Mouse (Mus musculus): ENCODE results near the gene Fkbp9. TPM values are rescaled to one million over a fixed set of nuclear protein-coding genes. Genes with fewer than 3 reads are reported as not detected.
A peak's percentile ranks its signal among the peaks of the same experiment; 100 is the strongest.

Gene Fkbp9
- polyA plus RNA-seq, 1 experiment from 2014 or later, result 61.7 TPM

GRCm38 (mm10) chr6:56916279-56916678 is 84.4 kb downstream of the Fkbp9 start:
- no peaks in the 10 kb centered on the region for H3K36me3 ChIP-seq (ENCODE audit: control insufficient read depth, insufficient read depth, low read length)
- DNase-seq (ENCODE audit: low spot score) (no peak), ATAC-seq (ENCODE audit: insufficient read depth, low FRiP score, low TSS enrichment) (no peak)
- H3K4me2 ChIP-seq (ENCODE audit: low read depth), result no peak overlapping the region
- no peak overlapping the region for H3K9ac ChIP-seq (ENCODE audit: low read length)
- no peaks in the 10 kb centered on the region for H3K4me1 ChIP-seq (ENCODE audit: control insufficient read depth, insufficient read depth, low read length)
- no peaks in the 10 kb centered on the region; the same call in 1 of the 2 replicates for H3K9me3 ChIP-seq (ENCODE audit: control insufficient read depth, low read length)
- H3K27ac ChIP-seq (ENCODE audit: low read depth, low read length), result no peak overlapping the region
- H3K4me3 ChIP-seq (ENCODE audit: low read depth, low read length), result no peak overlapping the region
- no peaks in the 10 kb centered on the region for H3K27me3 ChIP-seq (ENCODE audit: control insufficient read depth, insufficient read depth, low read length)
- 80% methylated on average over 2 of the region's 2 CpGs for WGBS

GRCm38 (mm10) chr6:56917578-56918368 is 85.9 kb downstream of the Fkbp9 start:
- 73% methylated on average over 12 of the region's 12 CpGs for WGBS
- no peak overlapping the region for H3K27ac ChIP-seq (ENCODE audit: low read depth, low read length)
- H3K4me2 ChIP-seq (ENCODE audit: low read depth), result no peak overlapping the region
- ATAC-seq (ENCODE audit: insufficient read depth, low FRiP score, low TSS enrichment) (no peak), DNase-seq (ENCODE audit: low spot score) (no peak)
- H3K4me1 ChIP-seq (ENCODE audit: control insufficient read depth, insufficient read depth, low read length), result no peaks in the 10 kb centered on the region
- no peaks in the 10 kb centered on the region for H3K27me3 ChIP-seq (ENCODE audit: control insufficient read depth, insufficient read depth, low read length)
- H3K36me3 ChIP-seq (ENCODE audit: control insufficient read depth, insufficient read depth, low read length), result no peaks in the 10 kb centered on the region
- H3K9ac ChIP-seq (ENCODE audit: low read length), result no peak overlapping the region
- H3K9me3 ChIP-seq (ENCODE audit: control insufficient read depth, low read length), result no peaks in the 10 kb centered on the region; the same call in 1 of the 2 replicates
- no peak overlapping the region for H3K4me3 ChIP-seq (ENCODE audit: low read depth, low read length)

GRCm38 (mm10) chr6:56919330-56920044 is 87.6 kb downstream of the Fkbp9 start:
- H3K4me3 ChIP-seq (ENCODE audit: low read depth, low read length), result no peak overlapping the region
- H3K4me1 ChIP-seq (ENCODE audit: control insufficient read depth, insufficient read depth, low read length), result no peaks in the 10 kb centered on the region
- DNase-seq (ENCODE audit: low spot score), result no peak
- H3K9ac ChIP-seq (ENCODE audit: low read length), result no peak overlapping the region
- H3K36me3 ChIP-seq (ENCODE audit: control insufficient read depth, insufficient read depth, low read length), result no peaks in the 10 kb centered on the region
- WGBS, result 92% methylated on average over 7 of the region's 7 CpGs
- no peaks in the 10 kb centered on the region for H3K27me3 ChIP-seq (ENCODE audit: control insufficient read depth, insufficient read depth, low read length)
- no peak for ATAC-seq (ENCODE audit: insufficient read depth, low FRiP score, low TSS enrichment)
- H3K9me3 ChIP-seq (ENCODE audit: control insufficient read depth, low read length), result no peaks in the 10 kb centered on the region; the same call in 1 of the 2 replicates
- no peak overlapping the region for H3K4me2 ChIP-seq (ENCODE audit: low read depth)
- H3K27ac ChIP-seq (ENCODE audit: low read depth, low read length), result no peak overlapping the region

- Histone ChIP-seq H3K36me3 (ENCODE audit: control insufficient read depth, insufficient read depth, low read length) (no peaks in the 10 kb centered on the region), H3K9ac (ENCODE audit: low read length) (no peak overlapping the region), H3K27ac (ENCODE audit: low read depth, low read length) (no peak overlapping the region), H3K4me1 (ENCODE audit: control insufficient read depth, insufficient read depth, low read length) (no peaks in the 10 kb centered on the region), H3K4me3 (ENCODE audit: low read depth, low read length) (no peak overlapping the region), H3K9me3 (ENCODE audit: control insufficient read depth, low read length) (no peaks in the 10 kb centered on the region), H3K4me2 (ENCODE audit: low read depth) (no peak overlapping the region), H3K27me3 (ENCODE audit: control insufficient read depth, insufficient read depth, low read length) (no peaks in the 10 kb centered on the region)
- ATAC-seq (ENCODE audit: insufficient read depth, low FRiP score, low TSS enrichment) (no peak), DNase-seq (ENCODE audit: low spot score) (no peak)
- 84% methylated on average over 12 of the region's 12 CpGs for WGBS
Measured at GRCm38 (mm10) chr6:56920222-56921092, 88.6 kb downstream of the Fkbp9 start.

GRCm38 (mm10) chr6:56923331-56923725 is 91.5 kb downstream of the Fkbp9 start:
- peak overlapping the region; percentile 74 for H3K9ac ChIP-seq (ENCODE audit: low read length)
- ATAC-seq (ENCODE audit: insufficient read depth, low FRiP score, low TSS enrichment) (no peak; the same call in 1 of the 2 replicates), DNase-seq (ENCODE audit: low spot score) (no peak)
- H3K36me3 ChIP-seq (ENCODE audit: control insufficient read depth, insufficient read depth, low read length), result no peaks in the 10 kb centered on the region
- H3K27me3 ChIP-seq (ENCODE audit: control insufficient read depth, insufficient read depth, low read length), result no peaks in the 10 kb centered on the region
- H3K4me3 ChIP-seq (ENCODE audit: low read depth, low read length), result peak overlapping the region; percentile 72
- no peaks in the 10 kb centered on the region for H3K4me1 ChIP-seq (ENCODE audit: control insufficient read depth, insufficient read depth, low read length)
- peak overlapping the region; percentile 46 for H3K4me2 ChIP-seq (ENCODE audit: low read depth)
- WGBS, result under 1% methylated on average over 25 of the region's 25 CpGs
- no peaks in the 10 kb centered on the region for H3K9me3 ChIP-seq (ENCODE audit: control insufficient read depth, low read length)
- H3K27ac ChIP-seq (ENCODE audit: low read depth, low read length), result peak overlapping the region; percentile 68

- Histone ChIP-seq H3K27me3 (ENCODE audit: control insufficient read depth, insufficient read depth, low read length) (no peaks in the 10 kb centered on the region), H3K36me3 (ENCODE audit: control insufficient read depth, insufficient read depth, low read length) (no peaks in the 10 kb centered on the region), H3K9ac (ENCODE audit: low read length) (peak within 1 kb of the TSS; percentile 74), H3K4me2 (ENCODE audit: low read depth) (peak within 1 kb of the TSS; percentile 52), H3K4me1 (ENCODE audit: control insufficient read depth, insufficient read depth, low read length) (no peaks in the 10 kb centered on the region), H3K9me3 (ENCODE audit: control insufficient read depth, low read length) (no peaks in the 10 kb centered on the region), H3K4me3 (ENCODE audit: low read depth, low read length) (peak within 1 kb of the TSS; percentile 72), H3K27ac (ENCODE audit: low read depth, low read length) (peak within 1 kb of the TSS; percentile 68)
- 4% methylated on average over 61 of the region's 64 CpGs for WGBS
- DNase-seq (ENCODE audit: low spot score) (peak; percentile 98), ATAC-seq (ENCODE audit: insufficient read depth, low FRiP score, low TSS enrichment) (peak; percentile 96)
Measured at GRCm38 (mm10) chr6:56923726-56924707, 92.2 kb downstream of the Fkbp9 start, which contains the start of the genes Nt5c3 and Vmn1r4. Nt5c3 (minus strand) TSS chr6:56923932. Vmn1r4 (plus strand) TSS chr6:56924015.

All from neural tube, embryonic 11.5 days (tissue).